Mouse (Mus musculus): ENCODE results near the gene Tra2a. TPM values are rescaled to one million over a fixed set of nuclear protein-coding genes. Genes with fewer than 3 reads are reported as not detected.

Tra2a gene
- total and polyA plus RNA-seq, 2 experiments from 2014 or later = 45.9 to 75.7 TPM

DNA sequence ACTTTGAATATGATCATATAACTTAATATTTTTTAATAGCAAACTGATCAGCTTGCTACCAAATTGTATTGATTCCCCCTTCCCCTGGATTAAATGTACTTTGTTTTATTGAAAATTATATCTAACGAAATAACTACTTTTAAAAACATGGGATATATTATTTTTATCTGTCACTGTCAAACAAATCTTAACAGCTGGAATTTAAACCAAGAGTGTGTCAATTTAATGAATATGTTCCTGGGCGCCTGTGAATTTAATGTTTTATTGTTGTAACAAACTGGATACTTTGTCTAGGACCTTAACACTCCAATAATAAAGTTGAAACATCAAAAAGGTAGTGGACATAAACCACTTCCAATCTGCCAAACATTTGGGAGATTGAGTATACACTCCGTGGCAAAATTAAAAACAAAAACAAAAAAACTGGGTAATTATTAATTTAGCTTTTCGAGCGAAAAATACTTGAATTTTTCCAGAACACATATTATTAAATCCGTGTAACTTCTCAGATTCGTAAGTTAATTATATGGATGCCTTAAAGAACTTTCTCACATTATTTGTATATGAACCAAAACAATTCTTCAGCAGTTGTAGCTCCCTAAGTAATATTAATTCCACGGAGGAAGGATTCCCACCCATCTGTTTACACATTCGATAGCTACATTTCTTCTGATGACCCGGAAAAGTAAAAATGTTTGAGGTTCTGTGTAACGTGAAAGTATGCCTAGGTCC, 46.9 kb downstream of the Tra2a start:
- H3K4me3 ChIP-seq (ENCODE audit: low read depth, low read length) = peak overlapping the region; percentile 51
- H3K27me3 ChIP-seq (ENCODE audit: insufficient read depth, low read length) = peaks cover 11% of the 10 kb centered on the region; the same call in 1 of the 2 replicates
- H3K4me1 ChIP-seq (ENCODE audit: insufficient read depth) = peaks cover 11% of the 10 kb centered on the region
- no peaks in the 10 kb centered on the region for H3K36me3 ChIP-seq (ENCODE audit: insufficient read depth)
- no peak for ATAC-seq
- peak overlapping the region; percentile 57 for H3K4me2 ChIP-seq (ENCODE audit: low read depth)
- WGBS = 7% methylated on average over 11 of the region's 11 CpGs
- no peak for DNase-seq
- no peaks in the 10 kb centered on the region for H3K9me3 ChIP-seq (ENCODE audit: low read length)
- H3K27ac ChIP-seq (ENCODE audit: low read depth, low read length) = no peak overlapping the region
- TF ChIP-seq CTCF (IDR thresholded peaks at IDR 0.05; ENCODE audit: low read depth) = no peak
- H3K9ac ChIP-seq = no peak overlapping the region

DNA sequence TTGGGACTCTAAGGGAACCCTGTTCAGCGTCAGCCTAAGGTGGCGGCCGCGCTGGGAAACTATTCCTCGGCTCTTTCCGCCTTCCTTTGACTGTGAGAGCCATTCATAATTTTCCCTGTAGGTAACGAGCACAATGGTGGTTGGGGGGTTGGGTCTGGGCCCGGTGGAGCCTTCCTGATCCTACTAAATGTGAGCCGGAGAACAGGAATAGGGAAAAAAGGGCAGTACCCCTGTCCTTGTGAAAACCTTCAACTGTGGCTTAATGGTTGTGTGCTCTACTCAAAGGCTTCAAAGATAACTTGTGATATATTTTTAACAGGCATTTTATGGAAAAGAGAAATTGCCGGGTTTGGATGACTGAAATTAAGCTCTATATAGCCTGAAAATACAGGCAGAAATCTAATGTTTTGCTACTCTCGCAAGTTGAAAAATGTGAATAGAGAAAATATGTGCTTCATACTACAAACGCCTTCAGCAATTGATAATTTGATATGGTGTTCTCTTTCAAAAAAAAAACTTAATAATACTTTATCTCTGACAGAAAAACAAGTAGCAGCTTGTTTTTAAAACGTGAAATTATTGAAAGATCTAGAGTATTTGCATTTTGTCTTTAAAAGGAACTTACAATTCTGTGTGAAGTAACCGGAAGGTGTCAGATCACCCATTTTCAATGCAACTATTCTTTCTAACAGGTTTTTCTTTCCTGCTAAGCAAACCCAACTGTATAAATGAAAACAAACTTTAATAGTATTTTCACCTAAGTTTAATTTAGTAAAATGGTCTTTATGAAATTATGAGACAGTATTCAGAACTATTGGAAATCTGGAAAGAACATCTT, 47.9 kb downstream of the Tra2a start:
- Histone ChIP-seq H3K4me1 (ENCODE audit: insufficient read depth) (peaks cover 11% of the 10 kb centered on the region), H3K4me3 (ENCODE audit: low read depth, low read length) (peak overlapping the region; percentile 66), H3K9me3 (ENCODE audit: low read length) (no peaks in the 10 kb centered on the region), H3K4me2 (ENCODE audit: low read depth) (peak overlapping the region; percentile 90), H3K27me3 (ENCODE audit: insufficient read depth, low read length) (peaks cover 9% of the 10 kb centered on the region; the same call in 1 of the 2 replicates), H3K9ac (peak overlapping the region; percentile 66; the same call in 1 of the 2 replicates), H3K36me3 (ENCODE audit: insufficient read depth) (no peaks in the 10 kb centered on the region), H3K27ac (ENCODE audit: low read depth, low read length) (0 out of 2 replicates have a peak overlapping the region, but pooled peaks have one; percentile 64)
- no peak for DNase-seq
- no peak for TF ChIP-seq CTCF (IDR thresholded peaks at IDR 0.05; ENCODE audit: low read depth)
- WGBS = 3% methylated on average over 14 of the region's 14 CpGs
- ATAC-seq = no peak

DNA sequence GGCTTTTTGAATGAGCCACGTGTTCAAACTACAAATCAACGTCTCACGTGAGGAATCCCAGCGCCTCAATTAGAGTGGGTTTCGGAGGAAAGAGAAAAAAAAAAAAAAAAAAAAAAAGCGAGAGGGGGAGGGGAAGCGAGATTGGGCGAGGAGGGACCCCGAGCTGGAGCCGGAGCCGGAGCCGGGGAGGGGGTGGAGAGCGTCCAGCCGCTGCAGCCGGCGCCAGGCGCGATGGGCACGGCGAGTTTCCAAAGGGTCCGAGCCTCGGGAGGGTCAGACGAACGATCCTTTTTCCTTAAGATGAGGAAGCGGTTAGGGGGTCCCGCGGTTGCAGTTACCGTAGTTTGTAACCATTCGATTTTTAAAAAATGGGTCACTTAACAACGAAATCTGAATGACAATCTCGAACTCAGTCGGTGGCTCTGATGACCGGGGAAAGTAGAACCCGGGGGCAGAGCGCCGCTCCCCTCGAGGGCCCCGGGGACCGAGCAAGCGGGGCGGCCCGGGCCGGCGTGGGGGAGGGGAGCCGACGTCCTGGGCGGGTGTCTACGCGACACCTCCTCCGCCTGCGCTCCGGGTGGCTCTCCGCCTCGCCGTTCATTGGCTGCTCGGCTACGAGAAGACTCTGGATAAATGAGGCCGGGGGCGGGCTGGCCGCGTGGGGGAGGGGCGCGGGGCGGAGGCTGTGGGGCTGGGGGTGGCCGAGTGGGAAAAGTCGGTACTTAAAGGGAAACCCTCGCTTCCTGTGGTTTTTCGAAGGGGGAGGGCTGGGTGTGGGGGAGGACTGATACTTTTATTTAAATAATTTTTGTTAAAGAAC, 48.7 kb downstream of the Tra2a start, which contains the start of gene Igf2bp3:
TSS of gene Igf2bp3 (minus strand) at position 30 of the 820 bp plus-strand sequence.
- ATAC-seq = peak; percentile 71
- WGBS = 0% methylated on average over 67 of the region's 68 CpGs
- peak within 1 kb of the TSS; percentile 66 for H3K4me3 ChIP-seq (ENCODE audit: low read depth, low read length)

DNA sequence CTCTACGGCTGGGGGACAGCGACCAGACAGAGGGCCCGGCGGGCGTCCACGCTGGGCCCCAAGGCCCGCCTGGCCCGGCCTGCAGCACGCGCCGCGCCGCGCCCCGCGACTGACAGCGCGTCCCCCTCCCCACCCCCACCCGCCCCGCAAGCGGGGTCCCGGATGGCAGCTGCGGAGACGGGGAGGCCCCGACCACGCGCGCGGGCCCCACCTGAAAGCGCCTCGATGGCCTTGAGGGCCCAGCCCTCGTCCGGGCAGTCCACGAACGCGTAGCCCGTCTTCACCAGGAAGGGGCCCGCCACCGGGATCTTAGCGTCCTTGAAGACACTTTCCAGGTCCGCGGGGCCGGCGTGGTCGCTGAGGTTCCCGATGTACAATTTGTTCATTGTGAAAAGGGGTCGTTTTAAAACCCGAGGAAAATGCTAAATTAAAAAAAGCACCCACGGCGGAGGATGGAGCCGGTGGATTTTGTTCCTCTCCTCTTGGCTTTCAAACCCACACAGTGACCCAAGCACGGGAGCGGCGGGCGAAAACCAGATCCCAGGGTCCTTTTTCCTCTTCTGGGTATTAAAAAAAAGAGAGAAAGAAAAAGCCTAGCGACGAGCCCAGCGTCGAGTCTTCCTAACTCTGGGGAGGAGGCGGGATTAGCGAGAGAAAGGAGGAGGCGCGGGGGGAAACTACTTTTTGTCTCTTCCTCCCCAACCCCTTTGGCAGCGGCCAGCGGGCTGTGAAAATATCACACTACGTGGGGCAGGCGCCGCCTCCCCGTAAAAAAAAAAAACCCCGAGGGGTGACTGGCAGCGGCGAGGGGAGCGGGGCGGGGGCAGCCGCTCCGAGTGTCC, 49.5 kb downstream of the Tra2a start:
- H3K4me2 ChIP-seq (ENCODE audit: low read depth) = peak overlapping the region; percentile 90
- H3K9me3 ChIP-seq (ENCODE audit: low read length) = no peaks in the 10 kb centered on the region
- H3K9ac ChIP-seq = peak overlapping the region; percentile 66
- DNase-seq (peak; percentile 75), ATAC-seq (0 out of 2 replicates have a peak, but pooled peaks have one; percentile 10)
- H3K36me3 ChIP-seq (ENCODE audit: insufficient read depth) = no peaks in the 10 kb centered on the region
- no peak for TF ChIP-seq CTCF (IDR thresholded peaks at IDR 0.05; ENCODE audit: low read depth)
- H3K27ac ChIP-seq (ENCODE audit: low read depth, low read length) = peak overlapping the region; percentile 64
- H3K4me3 ChIP-seq (ENCODE audit: low read depth, low read length) = peak overlapping the region; percentile 66
- under 1% methylated on average over 73 of the region's 76 CpGs for WGBS
- H3K4me1 ChIP-seq (ENCODE audit: insufficient read depth) = peaks cover 11% of the 10 kb centered on the region
- H3K27me3 ChIP-seq (ENCODE audit: insufficient read depth, low read length) = no peaks in the 10 kb centered on the region

More for the DNA sequence above, 48.7 kb downstream of the Tra2a start, which contains the start of gene Igf2bp3:
- no peaks in the 10 kb centered on the region for H3K9me3 ChIP-seq (ENCODE audit: low read length)
- TF ChIP-seq CTCF (IDR thresholded peaks at IDR 0.05; ENCODE audit: low read depth) = no peak
- peak within 1 kb of the TSS; percentile 90 for H3K4me2 ChIP-seq (ENCODE audit: low read depth)
- peak within 1 kb of the TSS; percentile 64 for H3K27ac ChIP-seq (ENCODE audit: low read depth, low read length)
- H3K9ac ChIP-seq = peak within 1 kb of the TSS; percentile 66
- H3K4me1 ChIP-seq (ENCODE audit: insufficient read depth) = peaks cover 11% of the 10 kb centered on the region
- DNase-seq = peak; percentile 87
- no peaks in the 10 kb centered on the region for H3K36me3 ChIP-seq (ENCODE audit: insufficient read depth)
- peaks cover 4% of the 10 kb centered on the region; the same call in 1 of the 2 replicates for H3K27me3 ChIP-seq (ENCODE audit: insufficient read depth, low read length)

DNA sequence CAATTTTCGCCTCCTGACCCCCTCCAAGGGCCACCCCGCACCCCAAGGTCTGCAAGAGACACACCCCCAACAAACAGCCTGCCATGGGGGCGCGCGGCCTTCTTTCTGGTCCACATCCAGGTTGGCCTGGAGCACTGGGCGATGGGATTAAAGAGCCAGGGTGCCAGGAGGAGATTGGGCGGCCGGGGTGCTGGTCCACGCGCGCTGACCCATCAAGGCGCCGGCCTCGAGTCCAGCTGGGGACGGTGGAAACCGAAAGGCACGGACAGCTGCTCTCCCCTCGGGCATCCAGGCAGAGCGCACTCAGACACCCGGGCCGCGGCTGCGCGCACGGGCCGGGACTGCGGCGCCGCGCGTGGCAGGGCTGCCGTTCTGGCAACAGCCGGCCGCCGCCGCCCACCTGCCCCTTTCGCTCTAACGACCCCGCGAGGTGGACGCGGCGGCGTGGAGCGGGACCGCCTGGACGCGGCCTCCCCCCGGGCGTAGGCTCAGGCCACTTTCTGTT, 50.2 kb downstream of the Tra2a start:
- ATAC-seq = 0 out of 2 replicates have a peak, but pooled peaks have one; percentile 11
- no peaks in the 10 kb centered on the region for H3K27me3 ChIP-seq (ENCODE audit: insufficient read depth, low read length)
- WGBS = 4% methylated on average over 45 of the region's 50 CpGs

More for the DNA sequence above, 50.2 kb downstream of the Tra2a start:
- DNase-seq = peak; percentile 49
- peak overlapping the region; percentile 66 for H3K9ac ChIP-seq
- H3K9me3 ChIP-seq (ENCODE audit: low read length) = no peaks in the 10 kb centered on the region
- peak overlapping the region; percentile 90 for H3K4me2 ChIP-seq (ENCODE audit: low read depth)
- H3K4me3 ChIP-seq (ENCODE audit: low read depth, low read length) = peak overlapping the region; percentile 66
- TF ChIP-seq CTCF (IDR thresholded peaks at IDR 0.05; ENCODE audit: low read depth) = no peak
- H3K36me3 ChIP-seq (ENCODE audit: insufficient read depth) = no peaks in the 10 kb centered on the region
- H3K4me1 ChIP-seq (ENCODE audit: insufficient read depth) = peaks cover 11% of the 10 kb centered on the region
- no peak overlapping the region for H3K27ac ChIP-seq (ENCODE audit: low read depth, low read length)

Measured in forebrain, postnatal 0 days (tissue).